In genomic region chr3:14787136-14787535, GRCm38 (mm10) we compare ENCODE assay signal across 1 mouse cellular context.
TF ChIP-seq lines count a peak whose summit lies in the region.

No protein-coding gene starts in this region.

TF ChIP-seq in MEL, 35 proteins besides CTCF, POLR2A, EP300 and RAD21 (continued from another document):
- TF ChIP-seq MXI1 (IDR thresholded peaks at IDR 0.05; ENCODE audit: low read depth, low read length) = 0 out of 2 replicates have a peak, but pooled peaks have one; percentile 11
TF ChIP-seq in MEL: peak in this region for 6.
